Mouse (Mus musculus) thymus, adult 2 months (tissue): ENCODE measurements around the gene Slc25a21. TPM values are rescaled to one million over a fixed set of nuclear protein-coding genes. Genes with fewer than 3 reads are reported as not detected.

Experiments used
- DNase-seq: peaks from one replicate; pipeline ENCODE4 v3.0.0; 2021
- H3K27ac ChIP-seq: fragments of 200-500 bp; 2 replicates; pipeline ENCODE4 v1.5.1; 2012; ENCODE audit warnings: low read length, control low read depth; ENCODE audit not compliant: control insufficient read depth, insufficient read depth
- H3K27me3 ChIP-seq: fragments of 200-500 bp; 2 replicates; pipeline ENCODE4 v1.6.1; 2012; ENCODE audit warnings: mild to moderate bottlenecking, low read length, moderate library complexity, mixed read lengths; ENCODE audit not compliant: control insufficient read depth, insufficient read depth
- H3K36me3 ChIP-seq: fragments of 200-500 bp; 2 replicates; pipeline ENCODE4 v1.6.1; 2012; ENCODE audit warnings: mild to moderate bottlenecking, low read length, moderate library complexity; ENCODE audit not compliant: control insufficient read depth, insufficient read depth
- H3K4me1 ChIP-seq: fragments of 200-500 bp; replicated peaks from 2 replicates; pipeline ENCODE4 v1.6.1; 2012; ENCODE audit warnings: low read length; ENCODE audit not compliant: control insufficient read depth, insufficient read depth
- H3K4me3 ChIP-seq: fragments of 200-500 bp; 2 replicates; pipeline ENCODE4 v1.5.1; 2012; ENCODE audit warnings: mild to moderate bottlenecking, low read length, control low read depth, moderate library complexity; ENCODE audit not compliant: control insufficient read depth, insufficient read depth
- CTCF ChIP-seq: fragments of 200-500 bp; IDR thresholded peaks from 2 replicates; pipeline ENCODE4 v1.5.1; 2012; ENCODE audit warnings: mild to moderate bottlenecking, control low read depth, low read length, moderate library complexity, borderline replicate concordance; ENCODE audit not compliant: control insufficient read depth, poor library complexity, insufficient read depth; ENCODE audit errors: extremely low read depth
- POLR2A ChIP-seq: fragments of 200-500 bp; IDR thresholded peaks from 2 replicates; pipeline ENCODE4 v1.6.1; 2012; ENCODE audit warnings: mild to moderate bottlenecking, low read length, control low read depth, moderate library complexity; ENCODE audit not compliant: control insufficient read depth, poor library complexity, insufficient read depth; ENCODE audit errors: extremely low read depth
- WGBS: fragments of 180-500 bp; shearing (Covaris S2); methylation state at CpG from one replicate; pipeline ENCODE4 v1.1.7; 2018; 5-methylcytosine and 5-hydroxymethylcytosine counted together
- polyA plus RNA-seq: library from polyadenylated mRNA; depleted of rRNA; stranded (reverse); fragments of >200 nt; gene quantifications from 2 replicates; pipeline ENCODE4 v1.2.3, GENCODE M21; 2012; rRNA removed

Slc25a21 gene
- polyA plus RNA-seq, 1 experiment, result 0.03 TPM

DNA sequence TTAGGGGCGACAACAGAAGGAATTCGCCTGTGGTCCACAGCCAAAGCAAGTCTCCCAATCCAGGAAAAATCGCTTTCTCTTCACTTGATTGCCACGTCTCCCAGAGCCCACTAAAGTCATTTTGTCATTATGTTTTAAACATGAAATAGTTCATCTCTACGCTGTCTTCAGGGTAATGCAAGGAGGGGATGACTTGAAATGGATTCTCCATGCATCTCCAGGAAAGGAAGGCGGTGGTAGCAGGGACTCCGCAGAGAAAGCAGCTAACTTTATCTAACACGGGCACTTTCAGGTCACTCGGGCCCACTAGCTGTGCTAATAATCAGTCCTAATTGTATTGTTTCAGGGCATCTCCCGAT lies 508.8 kb downstream of the Slc25a21 start:
- Histone ChIP-seq H3K36me3 (no peaks in the 10 kb centered on the region), H3K4me3 (no peak overlapping the region), H3K27me3 (peaks cover 11% of the 10 kb centered on the region), H3K4me1 (no peaks in the 10 kb centered on the region), H3K27ac (no peak overlapping the region)
- no peak for TF ChIP-seq CTCF
- no peak for TF ChIP-seq POLR2A
- 14% methylated on average over 10 of the region's 10 CpGs for WGBS
- no peak for DNase-seq

DNA sequence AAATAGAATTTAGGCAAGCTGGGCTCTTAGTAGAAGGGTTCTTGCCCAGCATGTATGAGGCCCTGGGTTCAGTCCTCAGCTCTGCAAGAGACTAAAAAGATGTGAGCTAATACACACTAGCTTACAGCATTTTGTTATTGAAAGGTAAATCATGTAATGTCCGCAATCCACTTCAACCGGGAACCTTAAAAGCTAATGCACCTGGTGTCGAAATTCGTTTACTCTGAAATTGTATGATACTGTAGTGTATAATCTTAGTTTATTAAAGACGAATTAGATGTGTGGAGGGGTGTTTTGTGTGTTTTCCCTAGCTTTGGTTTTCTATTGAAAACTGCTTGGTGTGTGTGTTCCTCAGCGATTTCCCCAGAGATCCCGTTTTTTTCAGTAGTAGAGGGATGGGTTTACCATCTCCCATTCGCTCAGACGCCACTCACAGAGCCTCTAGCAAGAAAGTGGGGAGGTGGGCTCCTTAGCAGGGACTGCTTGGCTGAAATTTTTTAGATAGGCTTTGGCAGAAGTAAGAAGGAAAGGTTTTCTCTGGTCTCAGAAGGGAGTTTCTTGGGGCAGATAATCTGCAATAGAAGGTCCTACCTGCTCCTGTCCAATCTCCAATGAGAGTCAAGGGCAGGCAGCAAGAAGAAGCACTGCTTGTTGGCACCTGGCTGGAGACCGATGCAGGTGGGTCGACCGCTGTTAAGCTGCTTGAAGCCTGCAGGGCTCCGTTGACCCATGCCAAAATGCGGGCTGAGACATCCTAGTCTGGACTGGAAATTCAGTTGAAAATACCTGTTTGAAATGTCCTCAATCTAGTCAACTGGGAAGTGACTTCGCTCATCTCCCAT lies 509.4 kb downstream of the Slc25a21 start:
- no peak for TF ChIP-seq CTCF
- H3K27ac ChIP-seq, result no peak overlapping the region
- H3K36me3 ChIP-seq, result no peaks in the 10 kb centered on the region
- DNase-seq, result no peak
- H3K27me3 ChIP-seq, result peaks cover 11% of the 10 kb centered on the region; the same call in 1 of the 2 replicates
- no peak overlapping the region for H3K4me3 ChIP-seq
- WGBS, result 17% methylated on average over 15 of the region's 15 CpGs
- H3K4me1 ChIP-seq, result no peaks in the 10 kb centered on the region

DNA sequence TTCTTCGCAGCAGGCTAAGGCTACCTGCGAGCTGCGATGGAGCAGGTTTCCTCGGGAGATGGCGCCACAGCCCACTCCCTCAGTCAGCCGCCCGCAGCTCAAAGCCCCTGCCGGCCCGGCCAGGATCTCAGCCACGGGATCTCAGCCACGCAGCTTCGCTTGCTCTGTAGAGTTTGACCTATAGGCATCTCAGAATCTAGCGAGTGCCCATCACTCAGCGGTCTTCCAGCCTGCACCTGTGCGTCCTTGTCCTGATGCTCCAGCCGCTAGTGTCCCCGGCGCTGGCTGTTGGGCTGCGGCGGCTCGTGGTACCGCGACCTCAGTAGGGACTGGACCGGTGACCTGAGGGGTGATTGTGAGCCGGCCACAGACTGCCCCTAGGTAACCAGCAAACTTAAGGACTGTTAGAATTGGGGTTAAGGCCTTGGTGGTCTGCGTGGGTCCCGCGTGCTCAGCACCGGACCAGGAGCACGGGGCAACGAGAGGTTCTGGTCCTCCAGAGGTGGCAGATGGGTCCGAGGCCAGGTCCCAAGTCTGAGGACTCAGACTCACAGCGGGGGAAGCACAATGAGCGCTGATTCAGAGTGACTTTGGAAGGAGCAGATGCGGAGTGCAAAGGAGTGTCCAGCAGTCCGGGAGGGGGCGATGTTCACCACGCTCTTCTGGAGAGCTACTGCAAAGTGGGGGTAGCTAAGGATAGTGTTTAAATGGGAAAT lies 516.0 kb downstream of the Slc25a21 start:
- no peak overlapping the region for H3K4me3 ChIP-seq
- no peaks in the 10 kb centered on the region for H3K36me3 ChIP-seq
- no peak for DNase-seq
- no peak overlapping the region for H3K27ac ChIP-seq
- no peaks in the 10 kb centered on the region for H3K27me3 ChIP-seq
- WGBS, result 6% methylated on average over 38 of the region's 38 CpGs
- no peaks in the 10 kb centered on the region for H3K4me1 ChIP-seq
- TF ChIP-seq POLR2A (no peak), CTCF (no peak)

GRCm38 (mm10) chr12:56677620-56678019 lies 519.7 kb downstream of the Slc25a21 start:
- TF ChIP-seq POLR2A (no peak), CTCF (no peak)
- no peak overlapping the region for H3K27ac ChIP-seq
- 5% methylated on average over 7 of the region's 7 CpGs for WGBS
- H3K4me1 ChIP-seq, result no peaks in the 10 kb centered on the region
- no peaks in the 10 kb centered on the region for H3K36me3 ChIP-seq
- no peak overlapping the region for H3K4me3 ChIP-seq
- no peaks in the 10 kb centered on the region for H3K27me3 ChIP-seq
- no peak for DNase-seq

- no peak for DNase-seq
- Histone ChIP-seq H3K4me3 (no peak overlapping the region), H3K27ac (no peak overlapping the region), H3K4me1 (no peaks in the 10 kb centered on the region), H3K36me3 (no peaks in the 10 kb centered on the region), H3K27me3 (no peaks in the 10 kb centered on the region)
- TF ChIP-seq CTCF (no peak), POLR2A (no peak)
- WGBS, result 35% methylated on average over 3 of the region's 3 CpGs
These were observed 522.5 kb downstream of the Slc25a21 start for GRCm38 (mm10) chr12:56674726-56675125.

- Histone ChIP-seq H3K27ac (no peak overlapping the region), H3K36me3 (no peaks in the 10 kb centered on the region), H3K27me3 (no peaks in the 10 kb centered on the region), H3K4me3 (no peak overlapping the region), H3K4me1 (no peaks in the 10 kb centered on the region)
- DNase-seq, result no peak
- TF ChIP-seq POLR2A (no peak), CTCF (no peak)
- 91% methylated on average over 9 of the region's 9 CpGs for WGBS
These were observed 526.5 kb downstream of the Slc25a21 start for GRCm38 (mm10) chr12:56670795-56671194.

DNA sequence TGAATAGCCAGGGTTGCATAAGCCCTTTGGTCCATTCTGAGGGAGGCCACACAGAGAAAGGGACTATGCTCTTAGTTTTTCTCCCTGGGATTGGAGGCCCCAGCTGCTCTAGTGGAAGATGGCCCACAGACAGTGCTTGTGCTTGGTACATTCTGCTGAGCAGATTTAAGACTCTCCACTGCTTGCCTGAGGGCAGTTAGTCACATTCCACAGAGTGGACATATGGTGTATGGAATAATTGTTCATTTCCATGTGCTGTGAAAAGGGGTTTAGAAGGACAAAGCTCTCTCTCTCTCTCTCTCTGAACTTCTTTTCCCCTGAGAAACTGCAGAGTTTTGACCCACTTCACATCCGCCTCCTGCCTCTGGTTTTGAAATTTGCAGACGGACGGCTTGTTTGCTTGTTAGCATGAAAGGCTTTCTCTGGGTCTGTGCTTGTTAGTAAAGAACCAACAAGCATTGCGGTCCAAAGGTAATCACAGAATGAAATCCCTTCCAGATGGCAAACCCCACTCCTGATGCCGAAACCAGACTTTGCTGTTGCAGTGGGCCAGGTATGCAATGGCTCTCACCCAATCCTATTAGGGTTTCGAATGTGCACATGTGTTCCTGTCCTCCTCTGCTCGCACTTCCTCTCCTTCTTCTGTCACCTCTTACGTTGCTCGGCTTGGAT lies 527.7 kb downstream of the Slc25a21 start:
- H3K4me3 ChIP-seq, result no peak overlapping the region
- TF ChIP-seq POLR2A (no peak), CTCF (no peak)
- no peaks in the 10 kb centered on the region for H3K27me3 ChIP-seq
- no peak overlapping the region for H3K27ac ChIP-seq
- no peaks in the 10 kb centered on the region for H3K4me1 ChIP-seq
- 89% methylated on average over 9 of the region's 9 CpGs for WGBS
- no peaks in the 10 kb centered on the region for H3K36me3 ChIP-seq
- DNase-seq, result no peak

Other genes starting within 250 kb of the Slc25a21 start
- 25.5 and 27.5 TPM in 2 replicates for gene Prps1l3, start 32.9 kb upstream of the Slc25a21 start, polyA plus RNA-seq
- gene Mipol1, start 33.0 kb upstream of the Slc25a21 start, polyA plus RNA-seq, result 1.3 and 1.5 TPM in 2 replicates